Mouse (Mus musculus) intestine, embryonic 15.5 days (tissue): Measurements from ENCODE around the gene Slc52a3. TPM values are rescaled to one million over a fixed set of nuclear protein-coding genes. Genes with fewer than 3 reads are reported as not detected.

Source experiments
- ATAC-seq: fragments of 200-750 bp; cut with Nextera tagmentation; 2 replicates; pipeline ENCODE4 v1.8.0; 2017; ENCODE audit warnings: moderate TSS enrichment, moderate library complexity
- H3K27ac ChIP-seq: fragments of 300-500 bp; sonication (generic); 2 replicates; pipeline ENCODE4 v1.5.1; 2015; ENCODE audit warnings: mild to moderate bottlenecking, inconsistent platforms
- H3K27me3 ChIP-seq: fragments of 300-500 bp; sonication (generic); replicated peaks from 2 replicates; pipeline ENCODE4 v1.6.1; 2015; ENCODE audit warnings: inconsistent platforms
- H3K36me3 ChIP-seq: fragments of 300-500 bp; sonication (generic); 2 replicates; pipeline ENCODE4 v1.6.1; 2015; ENCODE audit warnings: inconsistent platforms
- H3K4me1 ChIP-seq: fragments of 300-500 bp; sonication (generic); replicated peaks from 2 replicates; pipeline ENCODE4 v1.6.1; 2015; ENCODE audit warnings: inconsistent platforms
- H3K4me2 ChIP-seq: fragments of 300-500 bp; sonication (generic); replicated peaks from 2 replicates; pipeline ENCODE4 v1.6.1; 2015; ENCODE audit warnings: mild to moderate bottlenecking, inconsistent platforms
- H3K4me3 ChIP-seq: fragments of 300-500 bp; sonication (generic); replicated peaks from 2 replicates; pipeline ENCODE4 v1.5.1; 2015; ENCODE audit warnings: inconsistent platforms
- H3K9ac ChIP-seq: fragments of 300-500 bp; sonication (generic); 2 replicates; pipeline ENCODE4 v1.6.1; 2015; ENCODE audit warnings: inconsistent platforms
- H3K9me3 ChIP-seq: fragments of 300-500 bp; sonication (generic); 2 replicates; pipeline ENCODE4 v1.6.1; 2016; ENCODE audit warnings: inconsistent platforms
- WGBS: fragments of 180-500 bp; shearing (Covaris S2); methylation state at CpG from one replicate; pipeline ENCODE4 v1.1.7; 2015; 5-methylcytosine and 5-hydroxymethylcytosine counted together
- polyA plus RNA-seq: library from polyadenylated mRNA; unstranded; fragments of >200 nt; fragmentation: Nextera tagmentation; extraction: Ambion mirVana; gene quantifications from 2 replicates; pipeline ENCODE4 v1.2.1, GENCODE M21; 2015

Gene Slc52a3
- polyA plus RNA-seq, 1 experiment from 2014 or later = 3.9 TPM

DNA sequence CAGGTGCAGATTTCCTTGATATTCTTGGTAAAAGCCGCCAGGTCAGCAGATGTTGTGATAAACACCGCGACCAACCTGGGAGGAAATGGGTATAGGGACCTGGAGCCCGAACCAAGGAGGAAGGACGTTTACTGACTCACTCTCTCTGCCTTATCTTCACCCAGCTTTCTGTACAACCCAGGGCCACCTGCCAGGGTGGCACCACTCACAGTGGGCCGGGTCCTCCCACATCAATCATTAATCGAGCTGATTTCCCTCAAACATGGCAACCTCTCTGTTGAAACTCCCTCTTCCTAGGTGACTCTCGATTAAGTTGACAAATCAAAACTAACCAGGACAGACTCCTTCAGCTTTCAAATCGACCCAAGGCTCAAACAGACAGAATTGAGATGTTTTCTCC, 13.9 kb downstream of the Slc52a3 start:
- 0 out of 2 replicates have a peak, but pooled peaks have one; percentile 35 for ATAC-seq
- Histone ChIP-seq H3K4me2 (no peak overlapping the region), H3K36me3 (no peaks in the 10 kb centered on the region), H3K27me3 (no peaks in the 10 kb centered on the region), H3K9ac (no peak overlapping the region), H3K4me1 (no peaks in the 10 kb centered on the region), H3K4me3 (no peak overlapping the region), H3K9me3 (no peaks in the 10 kb centered on the region), H3K27ac (no peak overlapping the region)
- WGBS = 61% methylated on average over 9 of the region's 9 CpGs

DNA sequence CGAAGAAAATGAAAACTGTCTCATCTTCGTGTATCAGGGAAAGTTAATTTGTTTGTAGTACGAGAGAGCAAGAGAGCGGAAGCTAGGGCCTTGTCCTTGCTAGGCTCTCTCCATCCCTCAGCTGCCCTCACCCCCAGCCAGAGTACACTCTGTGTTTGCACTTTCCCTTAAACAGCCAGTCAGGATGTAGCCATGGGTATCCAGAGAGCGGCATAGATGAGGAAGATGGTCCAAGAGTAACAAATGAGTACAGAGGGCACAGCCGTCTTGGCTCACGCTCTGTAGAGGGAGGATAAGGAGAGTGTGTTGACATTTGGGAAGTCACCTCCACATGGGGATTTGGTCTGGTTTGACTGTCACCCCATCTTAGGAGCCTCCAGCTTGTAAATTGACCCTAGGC, 14.3 kb downstream of the Slc52a3 start:
- Histone ChIP-seq H3K27me3 (no peaks in the 10 kb centered on the region), H3K4me2 (no peak overlapping the region), H3K36me3 (no peaks in the 10 kb centered on the region), H3K9ac (no peak overlapping the region), H3K27ac (no peak overlapping the region), H3K4me1 (no peaks in the 10 kb centered on the region), H3K9me3 (no peaks in the 10 kb centered on the region), H3K4me3 (no peak overlapping the region)
- 78% methylated on average over 7 of the region's 7 CpGs for WGBS
- no peak for ATAC-seq

DNA sequence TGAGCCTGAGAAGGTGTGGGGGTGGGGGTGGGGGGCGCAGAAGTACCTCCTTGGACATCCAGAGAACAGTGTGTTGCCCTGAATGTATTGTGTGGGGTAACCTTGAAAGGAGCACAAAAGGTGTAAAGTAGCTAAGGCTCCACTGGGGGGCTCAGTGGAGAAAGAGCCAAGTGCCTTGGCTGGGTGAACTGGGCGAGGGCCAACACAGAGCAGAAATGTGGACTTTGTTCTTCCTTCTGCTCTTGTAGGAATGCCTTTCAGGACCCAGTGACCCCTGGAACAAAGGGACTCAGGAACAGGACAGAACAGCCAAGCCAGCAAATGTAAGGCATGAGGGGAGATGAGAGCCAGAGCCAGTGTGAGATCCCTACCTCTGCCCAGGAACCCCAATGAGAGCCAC, 15.4 kb downstream of the Slc52a3 start:
- no peak overlapping the region for H3K4me2 ChIP-seq
- H3K36me3 ChIP-seq = no peaks in the 10 kb centered on the region
- no peaks in the 10 kb centered on the region for H3K27me3 ChIP-seq
- H3K27ac ChIP-seq = 0 out of 2 replicates have a peak overlapping the region, but pooled peaks have one; percentile 44
- no peak overlapping the region for H3K4me3 ChIP-seq
- ATAC-seq = peak; percentile 82
- no peaks in the 10 kb centered on the region for H3K4me1 ChIP-seq
- no peaks in the 10 kb centered on the region for H3K9me3 ChIP-seq
- WGBS = 32% methylated on average over 2 of the region's 2 CpGs
- H3K9ac ChIP-seq = no peak overlapping the region

DNA sequence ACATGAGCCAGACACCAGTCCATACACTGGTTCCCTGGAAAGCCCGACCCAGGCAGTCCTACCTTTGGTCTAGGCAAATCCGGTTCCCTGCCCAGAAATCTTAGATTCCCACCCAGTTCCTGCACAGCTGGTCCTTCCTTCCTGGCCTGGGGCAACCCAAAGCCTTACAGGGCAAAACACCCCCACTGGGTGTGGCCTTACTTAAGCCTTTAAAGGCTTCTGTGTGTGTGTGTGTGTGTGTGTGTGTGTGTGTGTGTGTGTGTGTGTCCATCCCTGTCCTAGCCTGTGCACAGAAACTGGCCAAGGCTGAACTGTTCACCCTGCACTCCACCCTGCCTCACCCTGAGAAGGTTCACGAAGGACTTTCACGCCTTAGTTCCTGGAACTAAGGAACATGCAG, 15.9 kb downstream of the Slc52a3 start:
- peak; percentile 73 for ATAC-seq
- Histone ChIP-seq H3K9ac (no peak overlapping the region), H3K4me2 (no peak overlapping the region), H3K27ac (0 out of 2 replicates have a peak overlapping the region, but pooled peaks have one; percentile 44), H3K36me3 (no peaks in the 10 kb centered on the region), H3K4me3 (no peak overlapping the region), H3K27me3 (no peaks in the 10 kb centered on the region), H3K9me3 (no peaks in the 10 kb centered on the region), H3K4me1 (no peaks in the 10 kb centered on the region)
- WGBS = 55% methylated on average over 4 of the region's 4 CpGs

DNA sequence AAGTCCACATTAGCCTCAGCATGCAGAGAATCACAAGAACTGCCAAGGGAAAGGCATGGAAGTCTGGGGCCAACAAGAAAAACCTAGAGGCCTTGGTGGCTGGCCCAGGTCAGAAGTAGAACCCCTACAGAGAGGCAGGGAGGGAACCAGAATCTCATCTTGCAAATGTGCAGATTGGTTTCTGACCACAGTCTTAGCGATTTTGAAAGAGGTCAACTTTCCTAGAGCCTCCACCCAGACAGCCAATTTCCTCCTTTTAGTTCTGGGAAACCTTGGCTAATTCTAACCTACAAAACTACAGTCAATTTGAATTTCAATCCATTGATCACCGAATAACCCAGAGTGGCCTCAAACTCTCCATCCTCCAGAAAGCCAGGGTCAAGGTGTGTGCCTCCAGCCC, 16.4 kb downstream of the Slc52a3 start:
- Histone ChIP-seq H3K9me3 (no peaks in the 10 kb centered on the region), H3K4me3 (no peak overlapping the region), H3K4me1 (no peaks in the 10 kb centered on the region), H3K4me2 (no peak overlapping the region), H3K36me3 (no peaks in the 10 kb centered on the region), H3K27ac (no peak overlapping the region), H3K27me3 (no peaks in the 10 kb centered on the region), H3K9ac (no peak overlapping the region)
- ATAC-seq = no peak
- WGBS = 71% methylated on average over 2 of the region's 2 CpGs

DNA sequence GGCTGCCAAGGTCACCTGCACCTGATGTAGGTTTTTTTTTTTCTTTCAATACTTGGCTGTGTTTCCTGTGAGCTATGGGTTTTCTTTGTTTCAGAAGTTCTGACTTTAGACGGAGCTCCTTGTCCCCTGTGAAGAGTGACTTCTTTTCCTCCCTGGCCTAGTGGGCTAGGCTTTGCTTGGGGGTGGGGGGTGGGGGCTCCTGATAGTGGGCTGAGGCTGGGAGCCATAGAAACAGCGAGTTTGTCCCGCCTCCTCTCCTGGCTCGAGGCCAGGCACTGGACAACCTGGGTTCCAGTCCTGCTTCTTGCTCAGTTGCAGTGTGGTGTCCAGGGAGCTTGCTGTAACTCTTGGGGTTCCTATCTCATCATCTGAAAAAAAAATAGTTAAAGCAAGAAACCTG, 19.7 kb downstream of the Slc52a3 start:
- ATAC-seq = no peak
- WGBS = 42% methylated on average over 4 of the region's 4 CpGs
- no peak overlapping the region for H3K27ac ChIP-seq
- H3K36me3 ChIP-seq = no peaks in the 10 kb centered on the region
- no peaks in the 10 kb centered on the region for H3K27me3 ChIP-seq
- H3K4me2 ChIP-seq = no peak overlapping the region
- H3K4me1 ChIP-seq = no peaks in the 10 kb centered on the region
- no peak overlapping the region for H3K4me3 ChIP-seq
- no peaks in the 10 kb centered on the region for H3K9me3 ChIP-seq
- no peak overlapping the region for H3K9ac ChIP-seq

DNA sequence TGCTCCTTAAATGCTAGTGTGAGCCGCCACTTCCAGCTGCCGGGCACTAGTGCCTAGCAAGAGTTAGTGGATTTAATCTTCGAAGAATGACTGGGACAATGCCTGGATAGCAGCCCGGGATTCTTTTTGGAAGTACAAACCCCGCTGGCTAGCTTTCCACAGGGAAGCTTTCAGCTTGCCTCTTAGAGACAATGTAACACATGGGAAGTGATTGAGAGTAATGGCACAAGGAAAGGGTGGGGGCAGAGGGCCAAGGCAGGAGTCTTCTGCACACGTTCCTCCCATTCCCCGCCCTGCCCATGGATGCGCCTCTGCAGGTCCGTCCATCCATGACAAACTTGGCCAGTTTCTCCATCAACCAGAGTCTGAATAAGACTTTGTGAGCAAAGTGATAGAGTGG, 20.4 kb downstream of the Slc52a3 start:
- Histone ChIP-seq H3K4me3 (no peak overlapping the region), H3K27ac (no peak overlapping the region), H3K4me2 (no peak overlapping the region), H3K36me3 (no peaks in the 10 kb centered on the region), H3K4me1 (no peaks in the 10 kb centered on the region), H3K27me3 (no peaks in the 10 kb centered on the region), H3K9me3 (no peaks in the 10 kb centered on the region), H3K9ac (no peak overlapping the region)
- WGBS = 76% methylated on average over 9 of the region's 9 CpGs
- ATAC-seq = no peak

DNA sequence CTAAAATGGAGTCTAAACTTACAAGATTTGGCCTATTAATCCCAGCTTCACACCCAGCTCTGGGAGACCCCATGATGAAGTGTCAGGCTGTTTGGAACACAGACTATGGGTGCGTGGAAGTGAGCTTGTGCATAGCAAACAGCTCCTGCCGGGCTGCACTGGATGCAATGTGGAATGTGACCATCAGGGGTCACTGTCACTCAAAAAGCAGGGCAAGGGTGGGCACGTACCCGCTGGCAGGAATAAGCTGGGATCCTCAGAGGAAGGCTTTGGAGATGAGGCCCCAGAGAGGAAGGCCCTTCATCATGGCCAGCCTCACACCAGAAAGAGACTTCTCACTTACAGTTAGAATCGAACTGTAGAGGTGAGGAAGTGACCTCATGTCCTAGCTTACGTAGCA, 23.9 kb downstream of the Slc52a3 start:
- ATAC-seq = no peak; the same call in 1 of the 2 replicates

DNA sequence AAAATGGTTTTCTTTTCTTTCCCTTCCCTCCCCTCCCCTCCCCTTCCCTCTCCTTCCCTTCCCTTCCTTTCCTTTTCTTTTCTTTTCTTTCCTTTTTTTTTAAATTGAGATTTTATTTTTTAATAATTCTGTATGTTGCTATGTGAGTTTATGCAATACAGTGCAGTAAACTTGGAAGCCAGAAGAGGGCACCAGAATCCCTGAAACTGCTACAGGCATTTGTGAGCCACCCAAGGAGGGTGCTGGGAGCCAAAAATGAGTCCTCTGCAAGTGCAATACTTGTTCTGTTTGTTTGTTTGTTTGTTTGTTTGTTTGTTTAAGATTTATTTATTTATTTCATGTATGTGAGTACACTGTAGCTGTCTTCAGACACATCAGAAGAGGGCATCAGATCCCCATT, 25.7 kb downstream of the Slc52a3 start:
- no peak for ATAC-seq
- H3K4me3 ChIP-seq = no peak overlapping the region
- H3K4me2 ChIP-seq = no peak overlapping the region
- no peaks in the 10 kb centered on the region for H3K9me3 ChIP-seq
- H3K27me3 ChIP-seq = 0 out of 2 replicates have a peak, but pooled peaks cover 2% of the 10 kb centered on the region
- H3K36me3 ChIP-seq = no peaks in the 10 kb centered on the region
- H3K27ac ChIP-seq = no peak overlapping the region
- no peak overlapping the region for H3K9ac ChIP-seq
- H3K4me1 ChIP-seq = no peaks in the 10 kb centered on the region

More for the DNA sequence above, 23.9 kb downstream of the Slc52a3 start:
- Histone ChIP-seq H3K27me3 (no peaks in the 10 kb centered on the region), H3K4me3 (no peak overlapping the region), H3K36me3 (no peaks in the 10 kb centered on the region), H3K4me2 (no peak overlapping the region), H3K9ac (no peak overlapping the region), H3K27ac (no peak overlapping the region), H3K9me3 (no peaks in the 10 kb centered on the region), H3K4me1 (no peaks in the 10 kb centered on the region)
- 25% methylated on average over 6 of the region's 6 CpGs for WGBS

DNA sequence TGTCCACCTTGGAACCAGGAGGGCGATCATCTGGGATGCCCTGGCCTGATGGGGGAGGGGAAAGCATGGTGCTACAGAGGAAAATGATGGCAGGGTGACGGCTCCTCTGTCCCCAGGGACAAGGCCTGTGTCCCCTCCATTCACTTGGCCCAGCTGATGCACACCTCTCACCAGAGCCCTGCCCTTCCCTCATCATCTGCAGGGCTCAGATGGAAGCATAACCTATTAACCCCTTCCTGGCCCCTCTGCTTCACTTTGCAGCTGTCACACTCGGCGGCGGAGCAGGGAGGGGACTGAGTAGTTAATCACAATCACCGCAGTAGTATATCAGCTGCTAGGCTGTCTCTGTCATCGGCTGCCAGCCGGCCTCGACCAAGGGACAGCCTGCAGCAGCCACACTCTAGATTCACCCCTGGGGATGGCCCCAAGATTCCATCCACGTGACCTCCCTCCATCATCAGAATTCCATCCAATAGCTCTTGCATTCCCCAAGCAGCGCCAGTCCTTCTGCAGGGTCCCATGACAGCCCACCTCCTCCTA, 28.6 kb downstream of the Slc52a3 start:
- H3K27ac ChIP-seq = no peak overlapping the region
- 52% methylated on average over 11 of the region's 11 CpGs for WGBS
- ATAC-seq = no peak
- H3K9me3 ChIP-seq = no peaks in the 10 kb centered on the region
- 0 out of 2 replicates have a peak, but pooled peaks cover 2% of the 10 kb centered on the region for H3K27me3 ChIP-seq
- 0 out of 2 replicates have a peak, but pooled peaks cover 3% of the 10 kb centered on the region for H3K4me1 ChIP-seq
- no peak overlapping the region for H3K9ac ChIP-seq
- no peak overlapping the region for H3K4me2 ChIP-seq
- no peak overlapping the region for H3K4me3 ChIP-seq
- H3K36me3 ChIP-seq = no peaks in the 10 kb centered on the region

DNA sequence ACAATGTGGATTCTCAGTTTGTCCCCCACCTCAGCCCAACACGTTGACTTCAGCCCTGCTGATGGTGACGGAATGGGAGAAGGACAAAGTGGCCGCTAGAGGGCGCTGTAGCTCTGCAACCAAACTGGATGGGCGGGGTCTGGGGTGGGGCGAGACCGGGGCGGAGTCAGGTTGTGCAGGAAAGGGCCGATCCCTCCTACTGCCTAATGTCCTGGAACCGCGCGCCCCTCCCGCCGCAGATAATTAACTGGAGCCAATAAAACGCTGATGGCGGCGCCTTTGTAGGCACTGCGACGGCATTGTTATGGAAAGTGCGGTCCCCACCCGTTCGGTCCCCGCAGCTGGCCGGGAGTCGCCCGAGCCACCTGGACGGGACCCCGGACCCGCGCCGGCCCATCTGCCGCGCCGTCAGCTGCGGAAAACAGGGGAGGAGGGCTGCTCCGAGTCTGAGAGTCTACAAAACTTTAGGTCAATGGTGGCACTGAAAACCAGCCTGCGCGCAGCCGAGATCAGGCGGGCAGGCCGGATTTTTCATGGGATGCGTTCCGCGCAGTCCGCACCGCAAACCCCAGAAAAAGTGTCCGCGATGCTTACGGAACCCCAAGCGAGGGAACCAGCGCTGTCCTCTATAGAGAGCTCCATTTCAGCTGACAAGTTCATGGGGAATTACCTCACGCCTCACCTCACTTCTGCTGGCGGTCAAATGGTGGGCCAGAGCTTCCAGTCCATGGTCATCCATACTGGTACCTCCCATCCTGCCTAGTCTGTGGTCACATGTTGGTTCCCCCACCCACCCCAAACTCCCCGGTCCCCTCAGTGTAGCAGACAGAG, 33.2 kb downstream of the Slc52a3 start:
- 0 out of 2 replicates have a peak, but pooled peaks cover 3% of the 10 kb centered on the region for H3K4me1 ChIP-seq
- no peaks in the 10 kb centered on the region for H3K9me3 ChIP-seq
- H3K4me3 ChIP-seq = peak overlapping the region; percentile 55
- peaks cover 30% of the 10 kb centered on the region for H3K27me3 ChIP-seq
- WGBS = under 1% methylated on average over 54 of the region's 54 CpGs
- no peak overlapping the region for H3K27ac ChIP-seq
- H3K36me3 ChIP-seq = no peaks in the 10 kb centered on the region
- peak overlapping the region; percentile 48 for H3K9ac ChIP-seq
- H3K4me2 ChIP-seq = peak overlapping the region; percentile 95
- peak; percentile 98 for ATAC-seq

DNA sequence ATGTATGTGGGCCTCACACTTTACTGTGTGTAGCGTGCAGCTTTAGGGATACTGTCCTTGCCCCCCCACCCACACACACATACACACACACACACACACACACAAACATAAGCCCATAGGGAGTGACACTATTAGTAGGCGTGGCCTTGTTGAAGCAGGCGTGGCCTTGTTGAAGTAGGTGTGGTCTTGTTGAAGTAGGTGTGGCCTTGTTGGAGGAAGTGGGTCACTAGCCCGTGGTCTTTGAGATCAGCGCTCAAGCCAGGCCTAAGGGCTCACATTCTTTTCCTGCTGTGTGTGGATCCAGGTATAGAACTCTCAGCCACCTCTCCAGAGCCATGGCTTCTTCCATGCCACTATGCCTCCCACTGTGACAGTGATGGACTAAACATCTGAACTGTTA, 34.7 kb downstream of the Slc52a3 start:
- Histone ChIP-seq H3K4me1 (0 out of 2 replicates have a peak, but pooled peaks cover 3% of the 10 kb centered on the region), H3K9me3 (peaks cover 3% of the 10 kb centered on the region), H3K4me2 (no peak overlapping the region), H3K27me3 (peaks cover 30% of the 10 kb centered on the region), H3K36me3 (no peaks in the 10 kb centered on the region), H3K27ac (no peak overlapping the region), H3K4me3 (no peak overlapping the region), H3K9ac (no peak overlapping the region)
- WGBS = 77% methylated on average over 5 of the region's 5 CpGs
- ATAC-seq = no peak

DNA sequence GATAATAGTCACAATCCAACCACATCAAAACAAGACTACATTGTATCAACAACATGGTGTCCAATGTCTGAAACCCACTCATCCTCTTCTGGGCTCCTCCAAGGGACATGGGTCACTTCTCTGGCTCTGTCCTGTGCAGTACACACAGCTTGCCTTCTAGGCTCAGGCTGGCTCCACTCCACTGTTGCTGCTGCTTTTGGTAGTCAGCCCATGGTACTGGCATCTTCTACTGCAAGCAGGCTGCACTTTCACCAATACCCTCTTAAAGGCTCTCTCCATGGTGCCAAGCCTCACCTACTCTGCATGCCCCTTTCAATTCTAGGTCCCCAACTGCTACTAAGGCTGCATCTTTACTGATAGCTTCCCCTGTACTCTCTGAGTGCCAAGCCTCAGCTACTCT, 43.8 kb downstream of the Slc52a3 start:
- Histone ChIP-seq H3K27me3 (peaks cover 22% of the 10 kb centered on the region), H3K27ac (no peak overlapping the region), H3K9ac (no peak overlapping the region), H3K4me2 (no peak overlapping the region), H3K9me3 (peaks cover 3% of the 10 kb centered on the region), H3K4me1 (no peaks in the 10 kb centered on the region), H3K36me3 (no peaks in the 10 kb centered on the region), H3K4me3 (no peak overlapping the region)
- ATAC-seq = no peak
